In genomic region chr11:19982779-19983178, GRCm38 (mm10) we compare ENCODE assay signal across 11 mouse cellular contexts. TPM values are rescaled to one million over a fixed set of nuclear protein-coding genes. Genes with fewer than 3 reads are reported as not detected.
A peak's percentile ranks its signal among the peaks of the same experiment; 100 is the strongest.
DNase-seq lines count a peak whose midpoint lies in the region; ATAC-seq and TF ChIP-seq lines count a peak whose summit lies in the region.
"Had no signal": no experiment of that assay in that cellular context is flagged by ENCODE, and none has a peak within 500 bp of the region (broad histone marks: within the 10 kb centered on the region; RNA-seq: fewer than 3 reads in every experiment).

No protein-coding gene starts in this region.

- H3K36me3 ChIP-seq in forebrain, embryonic 15.5 days = no peaks in the 10 kb centered on the region
- no peaks in the 10 kb centered on the region for H3K36me3 ChIP-seq in forebrain, embryonic 16.5 days (ENCODE audit: control insufficient read depth, insufficient read depth)
- H3K36me3 ChIP-seq in hindbrain, embryonic 13.5 days = no peaks in the 10 kb centered on the region
- H3K36me3 ChIP-seq in hindbrain, embryonic 11.5 days (ENCODE audit: control insufficient read depth, insufficient read depth, low read length) = no peaks in the 10 kb centered on the region
- H3K36me3 ChIP-seq in lung, postnatal 0 days (ENCODE audit: insufficient read depth, low read length) = no peaks in the 10 kb centered on the region
- no peaks in the 10 kb centered on the region for H3K36me3 ChIP-seq in stomach, embryonic 15.5 days
- H3K36me3 ChIP-seq: limb, embryonic 13.5 days had no signal

- 0 out of 2 replicates have a peak overlapping the region, but pooled peaks have one; percentile 26 for H3K27ac ChIP-seq in forebrain, embryonic 15.5 days (replicated peaks)
- no peak overlapping the region for H3K27ac ChIP-seq in forebrain, embryonic 16.5 days (ENCODE audit: low read length)
- H3K27ac ChIP-seq in hindbrain, embryonic 13.5 days = 0 out of 2 replicates have a peak overlapping the region, but pooled peaks have one; percentile 30
- no peak overlapping the region for H3K27ac ChIP-seq in hindbrain, embryonic 11.5 days (ENCODE audit: low read depth, low read length)
- peak overlapping the region; percentile 20 for H3K27ac ChIP-seq in lung, postnatal 0 days (ENCODE audit: low read length)
- H3K27ac ChIP-seq in stomach, embryonic 15.5 days = peak overlapping the region; percentile 57
- H3K27ac ChIP-seq: limb, embryonic 13.5 days had no signal

- no peak for TF ChIP-seq CTCF in lung, postnatal 0 days (IDR thresholded peaks at IDR 0.05)
- TF ChIP-seq CTCF in lung, adult 2 months (IDR thresholded peaks at IDR 0.05; ENCODE audit: insufficient read depth, low read length) = no peak

- no peak for TF ChIP-seq POLR2A in lung, adult 2 months (IDR thresholded peaks at IDR 0.05; ENCODE audit: borderline replicate concordance, extremely low read depth, low read depth, low read length)

- no peak for ATAC-seq in forebrain, embryonic 15.5 days (replicated peaks)
- ATAC-seq in forebrain, embryonic 16.5 days = no peak
- no peak for ATAC-seq in hindbrain, embryonic 13.5 days (ENCODE audit: low FRiP score)
- no peak for ATAC-seq in hindbrain, embryonic 11.5 days (ENCODE audit: low FRiP score)
- peak; percentile 55 for ATAC-seq in lung, postnatal 0 days
- ATAC-seq in stomach, embryonic 15.5 days (ENCODE audit: insufficient read depth, low FRiP score, low read depth) = no peak

- H3K9me3 ChIP-seq in forebrain, embryonic 15.5 days = no peaks in the 10 kb centered on the region
- no peaks in the 10 kb centered on the region for H3K9me3 ChIP-seq in forebrain, embryonic 16.5 days (ENCODE audit: control insufficient read depth, low read length)
- no peaks in the 10 kb centered on the region for H3K9me3 ChIP-seq in hindbrain, embryonic 13.5 days
- no peaks in the 10 kb centered on the region for H3K9me3 ChIP-seq in hindbrain, embryonic 11.5 days (ENCODE audit: control insufficient read depth, low read length)
- no peaks in the 10 kb centered on the region for H3K9me3 ChIP-seq in lung, postnatal 0 days (ENCODE audit: low read length)
- no peaks in the 10 kb centered on the region for H3K9me3 ChIP-seq in stomach, embryonic 15.5 days
- H3K9me3 ChIP-seq: limb, embryonic 13.5 days had no signal

- DNase-seq in hindbrain, embryonic 11.5 days (ENCODE audit: low spot score) = no peak
- peak; percentile 70 for DNase-seq in lung, postnatal 0 days (ENCODE audit: low spot score)
- no peak for DNase-seq in lung, adult 2 months
- no peak for DNase-seq in cerebellum, postnatal 14 days
- DNase-seq: adrenal gland, adult 2 months; thymus, postnatal 25 days had no signal

- no peak overlapping the region for H3K9ac ChIP-seq in forebrain, embryonic 15.5 days (replicated peaks)
- no peak overlapping the region for H3K9ac ChIP-seq in forebrain, embryonic 16.5 days (replicated peaks; ENCODE audit: low read depth, low read length)
- H3K9ac ChIP-seq in hindbrain, embryonic 13.5 days = no peak overlapping the region
- H3K9ac ChIP-seq in hindbrain, embryonic 11.5 days (ENCODE audit: low read depth, low read length) = no peak overlapping the region
- no peak overlapping the region for H3K9ac ChIP-seq in lung, postnatal 0 days (replicated peaks; ENCODE audit: low read depth)
- no peak overlapping the region for H3K9ac ChIP-seq in stomach, embryonic 15.5 days
- H3K9ac ChIP-seq: limb, embryonic 13.5 days had no signal

- H3K4me3 ChIP-seq in forebrain, embryonic 15.5 days = no peak overlapping the region
- no peak overlapping the region for H3K4me3 ChIP-seq in forebrain, embryonic 16.5 days (replicated peaks; ENCODE audit: low read length)
- no peak overlapping the region for H3K4me3 ChIP-seq in hindbrain, embryonic 13.5 days
- no peak overlapping the region for H3K4me3 ChIP-seq in hindbrain, embryonic 11.5 days (ENCODE audit: low read depth, low read length)
- no peak overlapping the region for H3K4me3 ChIP-seq in lung, postnatal 0 days (ENCODE audit: low read depth, low read length)
- no peak overlapping the region for H3K4me3 ChIP-seq in lung, adult 2 months (replicated peaks; ENCODE audit: extremely low read depth, low read depth, low read length)
- no peak overlapping the region for H3K4me3 ChIP-seq in stomach, embryonic 15.5 days (replicated peaks)
- H3K4me3 ChIP-seq: limb, embryonic 13.5 days had no signal

- no peak overlapping the region for H3K4me2 ChIP-seq in forebrain, embryonic 15.5 days (replicated peaks)
- H3K4me2 ChIP-seq in forebrain, embryonic 16.5 days (ENCODE audit: low read length) = no peak overlapping the region
- H3K4me2 ChIP-seq in hindbrain, embryonic 13.5 days = no peak overlapping the region
- no peak overlapping the region for H3K4me2 ChIP-seq in hindbrain, embryonic 11.5 days (replicated peaks; ENCODE audit: low read depth, low read length)
- H3K4me2 ChIP-seq in lung, postnatal 0 days (replicated peaks; ENCODE audit: low read depth, low read length) = 0 out of 2 replicates have a peak overlapping the region, but pooled peaks have one; percentile 3
- no peak overlapping the region for H3K4me2 ChIP-seq in stomach, embryonic 15.5 days
- H3K4me2 ChIP-seq: limb, embryonic 13.5 days had no signal

- H3K4me1 ChIP-seq in forebrain, embryonic 15.5 days = peaks cover 18% of the 10 kb centered on the region
- H3K4me1 ChIP-seq in forebrain, embryonic 16.5 days (replicated peaks; ENCODE audit: control insufficient read depth, insufficient read depth, low read length) = peaks cover 15% of the 10 kb centered on the region
- peaks cover 32% of the 10 kb centered on the region for H3K4me1 ChIP-seq in hindbrain, embryonic 13.5 days (replicated peaks)
- H3K4me1 ChIP-seq in hindbrain, embryonic 11.5 days (replicated peaks; ENCODE audit: control insufficient read depth, insufficient read depth, low read length) = peaks cover 4% of the 10 kb centered on the region
- peaks cover 23% of the 10 kb centered on the region for H3K4me1 ChIP-seq in lung, postnatal 0 days (ENCODE audit: insufficient read depth, low read depth, low read length)
- H3K4me1 ChIP-seq in lung, adult 2 months (ENCODE audit: control insufficient read depth, insufficient read depth, low read length) = peaks cover 24% of the 10 kb centered on the region
- peaks cover 51% of the 10 kb centered on the region for H3K4me1 ChIP-seq in stomach, embryonic 15.5 days

- 74% methylated on average over 6 of the region's 6 CpGs for WGBS in forebrain, embryonic 15.5 days
- 80% methylated on average over 6 of the region's 6 CpGs for WGBS in forebrain, embryonic 16.5 days
- 79% methylated on average over 6 of the region's 6 CpGs for WGBS in hindbrain, embryonic 13.5 days
- 80% methylated on average over 6 of the region's 6 CpGs for WGBS in hindbrain, embryonic 11.5 days
- WGBS in lung, postnatal 0 days = 37% methylated on average over 6 of the region's 6 CpGs
- WGBS in lung, adult 2 months = 58% methylated on average over 6 of the region's 6 CpGs
- WGBS in stomach, embryonic 15.5 days = 48% methylated on average over 6 of the region's 6 CpGs

- H3K27me3 ChIP-seq in forebrain, embryonic 15.5 days = no peaks in the 10 kb centered on the region
- no peaks in the 10 kb centered on the region for H3K27me3 ChIP-seq in forebrain, embryonic 16.5 days (replicated peaks; ENCODE audit: control insufficient read depth, insufficient read depth, low read length)
- no peaks in the 10 kb centered on the region for H3K27me3 ChIP-seq in hindbrain, embryonic 13.5 days
- H3K27me3 ChIP-seq in hindbrain, embryonic 11.5 days (ENCODE audit: control insufficient read depth, insufficient read depth, low read length) = no peaks in the 10 kb centered on the region
- no peaks in the 10 kb centered on the region for H3K27me3 ChIP-seq in lung, postnatal 0 days (replicated peaks; ENCODE audit: insufficient read depth, low read length)
- H3K27me3 ChIP-seq in stomach, embryonic 15.5 days (replicated peaks) = no peaks in the 10 kb centered on the region
- H3K27me3 ChIP-seq: limb, embryonic 13.5 days had no signal

- no peak for TF ChIP-seq EP300 in lung, postnatal 0 days (IDR thresholded peaks at IDR 0.05)

RNA-seq across cellular contexts. Expression of gene Spred2, which starts 58.6 kb away (rescaled TPM):
- polyA plus RNA-seq in forebrain, embryonic 15.5 days (2015; fragmentation: Nextera tagmentation; extraction: Ambion mirVana) = 8.1 and 9.3 TPM in 2 replicates
- 8.4 TPM in 2 replicates for polyA plus RNA-seq in forebrain, embryonic 16.5 days (2015; fragmentation: Nextera tagmentation; extraction: Ambion mirVana)
- polyA plus RNA-seq in hindbrain, embryonic 13.5 days (2015; fragmentation: Nextera tagmentation; extraction: Ambion mirVana) = 6.0 and 6.1 TPM in 2 replicates
- 6.2 and 6.7 TPM in 2 replicates for polyA plus RNA-seq in hindbrain, embryonic 11.5 days (2014; fragmentation: Nextera tagmentation; extraction: Ambion mirVana)
- polyA plus RNA-seq in lung, postnatal 0 days (2015; fragmentation: Nextera tagmentation; extraction: Ambion mirVana) = 3.9 and 4.9 TPM in 2 replicates
- 24.0 and 24.4 TPM in 2 replicates for polyA plus RNA-seq in lung, adult 2 months (2012; rRNA removed)
- polyA plus RNA-seq in stomach, embryonic 15.5 days (2015; fragmentation: Nextera tagmentation; extraction: Ambion mirVana) = 7.0 and 7.4 TPM in 2 replicates

Comparison
In these comparisons a context has a peak if more than half of its experiments do, and no peak if none do; other contexts are left out.
1. H3K27ac ChIP-seq: peak in forebrain, embryonic 15.5 days (single experiment), hindbrain, embryonic 13.5 days (single experiment), lung, postnatal 0 days (single experiment) and stomach, embryonic 15.5 days (single experiment); none in forebrain, embryonic 16.5 days (single experiment) and hindbrain, embryonic 11.5 days (single experiment).